Mouse (Mus musculus) MEL (cell line): ENCODE results near the gene Ntn5. TPM values are rescaled to one million over a fixed set of nuclear protein-coding genes. Genes with fewer than 3 reads are reported as not detected.

Experiments
- DNase-seq: peaks from one replicate; pipeline ENCODE4 v3.0.0; 2011; ENCODE audit warnings: low read depth, low spot score
- H3K27ac ChIP-seq: 2 replicates; pipeline ENCODE4 v1.5.1; 2012; ENCODE audit warnings: low read depth, mild to moderate bottlenecking, control low read depth, low read length, moderate library complexity; ENCODE audit not compliant: control insufficient read depth
- H3K27me3 ChIP-seq, 2 experiments: fragments of 150-350 bp in 1 of 2; sonication (generic) in 1 of 2; 2 replicates each; pipeline ENCODE4 v1.6.1; 2012; ENCODE audit warnings: low read length in 2 of 2, mild to moderate bottlenecking in 2 of 2, improper control_type of control experiment in 1 of 2, moderate library complexity in 1 of 2; ENCODE audit not compliant: insufficient read depth in 2 of 2, control insufficient read depth in 1 of 2
- H3K36me3 ChIP-seq, 2 experiments: 2 replicates each; pipeline ENCODE4 v1.6.1; 2012 to 2014; ENCODE audit warnings: low read length in 2 of 2, improper control_type of control experiment in 1 of 2, inconsistent platforms in 1 of 2, mild to moderate bottlenecking in 1 of 2; ENCODE audit not compliant: insufficient read depth in 2 of 2, control insufficient read depth in 1 of 2
- H3K4me1 ChIP-seq, 2 experiments: fragments of 150-350 bp in 1 of 2; sonication (generic) in 1 of 2; 2 replicates each; pipeline ENCODE4 v1.6.1; 2012; ENCODE audit warnings: low read length in 2 of 2, improper control_type of control experiment in 1 of 2, mild to moderate bottlenecking in 1 of 2; ENCODE audit not compliant: insufficient read depth in 2 of 2, control insufficient read depth in 1 of 2
- H3K4me3 ChIP-seq, 2 experiments: fragments of 150-350 bp in 1 of 2; sonication (generic) in 1 of 2; 2 replicates each; pipeline ENCODE4 v1.5.1; 2012; ENCODE audit warnings: low read depth in 2 of 2, low read length in 2 of 2, mild to moderate bottlenecking in 2 of 2, moderate library complexity in 2 of 2, control low read depth in 1 of 2, improper control_type of control experiment in 1 of 2; ENCODE audit not compliant: control insufficient read depth in 1 of 2, insufficient read depth in 1 of 2
- H3K79me2 ChIP-seq: 2 replicates; pipeline ENCODE4 v1.6.1; 2012; ENCODE audit warnings: mild to moderate bottlenecking, low read length, moderate library complexity; ENCODE audit not compliant: control insufficient read depth, poor library complexity, insufficient read depth
- H3K9ac ChIP-seq: 2 replicates; pipeline ENCODE4 v1.6.1; 2012; ENCODE audit warnings: low read depth, mild to moderate bottlenecking, control low read depth, low read length, moderate library complexity; ENCODE audit not compliant: control insufficient read depth, poor library complexity, severe bottlenecking
- H3K9me3 ChIP-seq: fragments of 150-350 bp; sonication (generic); replicated peaks from 2 replicates; pipeline ENCODE4 v1.6.1; 2012; ENCODE audit warnings: mild to moderate bottlenecking, low read length, improper control_type of control experiment, moderate library complexity; ENCODE audit not compliant: insufficient read depth
- CHD1 ChIP-seq: IDR thresholded peaks from 2 replicates; pipeline ENCODE4 v1.6.1; 2012; ENCODE audit warnings: low read depth, mild to moderate bottlenecking, inconsistent platforms, low read length, improper control_type of control experiment
- CTCF ChIP-seq, 3 experiments: IDR thresholded peaks in 2 of 3; conservative IDR thresholded peaks in 1 of 3; 2 replicates each; pipeline ENCODE4 v1.5.1; 2011 to 2012; ENCODE audit warnings: low read length in 3 of 3, low read depth in 2 of 3, mild to moderate bottlenecking in 2 of 3, improper control_type of control experiment in 1 of 3, inconsistent platforms in 1 of 3, mixed read lengths in 1 of 3, moderate library complexity in 1 of 3; ENCODE audit not compliant: control insufficient read depth in 1 of 3, insufficient read depth in 1 of 3, poor library complexity in 1 of 3, severe bottlenecking in 1 of 3
- ETS1 ChIP-seq: IDR thresholded peaks from 2 replicates; pipeline ENCODE4 v1.6.1; 2012; ENCODE audit warnings: low read depth, mild to moderate bottlenecking, inconsistent platforms, low read length, improper control_type of control experiment, moderate library complexity
- GABPA ChIP-seq: IDR thresholded peaks from 2 replicates; pipeline ENCODE4 v1.6.1; 2012; ENCODE audit warnings: low read depth, mild to moderate bottlenecking, inconsistent platforms, low read length, improper control_type of control experiment, moderate library complexity
- GATA1 ChIP-seq: IDR thresholded peaks from 2 replicates; pipeline ENCODE4 v1.6.1; 2011; ENCODE audit warnings: low read depth, low read length, improper control_type of control experiment
- JUND ChIP-seq: IDR thresholded peaks from 2 replicates; pipeline ENCODE4 v1.6.1; 2011; ENCODE audit warnings: low read depth, mild to moderate bottlenecking, improper control_type of control experiment, low read length
- KAT2A ChIP-seq: conservative IDR thresholded peaks from 2 replicates; pipeline ENCODE4 v1.6.1; 2012; ENCODE audit warnings: low read depth, low read length, improper control_type of control experiment, inconsistent platforms
- MEF2A ChIP-seq: IDR thresholded peaks from 2 replicates; pipeline ENCODE4 v1.6.1; 2014; ENCODE audit warnings: low read depth, mild to moderate bottlenecking, inconsistent platforms, low read length, improper control_type of control experiment; ENCODE audit not compliant: poor library complexity, insufficient replicate concordance, severe bottlenecking; ENCODE audit errors: extremely low read depth
- MYC ChIP-seq: IDR thresholded peaks from 2 replicates; pipeline ENCODE4 v1.6.1; 2011; ENCODE audit warnings: low read depth, mild to moderate bottlenecking, low read length, improper control_type of control experiment, moderate library complexity
- NELFE ChIP-seq: IDR thresholded peaks from 2 replicates; pipeline ENCODE4 v1.6.1; 2011; ENCODE audit warnings: low read depth, low read length, improper control_type of control experiment
- NRF1 ChIP-seq: IDR thresholded peaks from 2 replicates; pipeline ENCODE4 v1.6.1; 2014; ENCODE audit warnings: low read depth, mild to moderate bottlenecking, inconsistent platforms, low read length, improper control_type of control experiment, moderate library complexity; ENCODE audit not compliant: poor library complexity, insufficient read depth, severe bottlenecking
- POLR2A ChIP-seq, 2 experiments: IDR thresholded peaks; 2 replicates each; pipeline ENCODE4 v1.6.1; 2011 to 2012; ENCODE audit warnings: low read length in 2 of 2, mild to moderate bottlenecking in 2 of 2, control low read depth in 1 of 2, improper control_type of control experiment in 1 of 2, low read depth in 1 of 2, moderate library complexity in 1 of 2; ENCODE audit not compliant: control insufficient read depth in 1 of 2, insufficient read depth in 1 of 2, poor library complexity in 1 of 2
- POLR2AphosphoS5 ChIP-seq: IDR thresholded peaks from 2 replicates; pipeline ENCODE4 v1.6.1; 2012; ENCODE audit warnings: low read depth, borderline replicate concordance, mild to moderate bottlenecking, inconsistent platforms, low read length, moderate library complexity, mixed read lengths
- SMC3 ChIP-seq: IDR thresholded peaks from 2 replicates; pipeline ENCODE4 v1.6.1; 2011; ENCODE audit warnings: low read depth, low read length, improper control_type of control experiment
- TAL1 ChIP-seq: IDR thresholded peaks from 2 replicates; pipeline ENCODE4 v1.6.1; 2012; ENCODE audit warnings: mild to moderate bottlenecking, inconsistent platforms, low read length, moderate library complexity, mixed read lengths
- TCF12 ChIP-seq: IDR thresholded peaks from 2 replicates; pipeline ENCODE4 v1.6.1; 2014; ENCODE audit warnings: low read depth, mild to moderate bottlenecking, inconsistent platforms, low read length, improper control_type of control experiment, moderate library complexity
- ZKSCAN1 ChIP-seq: IDR thresholded peaks from 2 replicates; pipeline ENCODE4 v1.6.1; 2012; ENCODE audit warnings: low read depth, mild to moderate bottlenecking, inconsistent platforms, low read length, improper control_type of control experiment, moderate library complexity
- ZNF384 ChIP-seq: IDR thresholded peaks from 2 replicates; pipeline ENCODE4 v1.6.1; 2012; ENCODE audit warnings: low read depth, mild to moderate bottlenecking, inconsistent platforms, low read length, improper control_type of control experiment
- polyA plus RNA-seq, 2 experiments: library from polyadenylated mRNA; stranded (reverse) in 1 of 2; unstranded in 1 of 2; fragments of >175 nt in 1 of 2; fragments of >200 nt in 1 of 2; gene quantifications; 2 replicates each; pipeline versions ENCODE4 v1.2.1 to v1.2.4; 2012; ENCODE audit warnings: low replicate concordance in 2 of 2, low read depth in 1 of 2; ENCODE audit not compliant: insufficient read length in 2 of 2, insufficient read depth in 1 of 2, missing spikeins in 1 of 2
- total RNA-seq: library from RNA; depleted of rRNA; stranded (reverse); fragments of 300-350 nt; gene quantifications from 2 replicates; pipeline ENCODE4 v1.2.3, GENCODE M21; 2012

Gene Ntn5
- total and polyA plus RNA-seq, 3 experiments = 0.13 TPM; not detected in 2

GRCm38 (mm10) chr7:45717918-45718297 is 34.1 kb downstream of the Ntn5 start, which contains the start of gene Sphk2 (continued):
- TF ChIP-seq CHD1 (no peak), POLR2A (IDR thresholded peaks at IDR 0.05; ENCODE audit: control insufficient read depth in 1 of 2, insufficient read depth in 1 of 2, low read depth in 1 of 2, low read length in 2 of 2, poor library complexity in 1 of 2) (peak; percentile 84 to 96)

- peak overlapping the region; percentile 69 to 73 for H3K4me3 ChIP-seq
- H3K4me1 ChIP-seq = peaks cover 0 to 5% of the 10 kb centered on the region in 2 experiments; a peak in 1 of 4 replicates
- no peak for DNase-seq
- H3K36me3 ChIP-seq = peaks cover 2% of the 10 kb centered on the region in 2 experiments; a peak in 3 of 4 replicates
- H3K9ac ChIP-seq = peak overlapping the region; percentile 87
- peaks cover 48% of the 10 kb centered on the region for H3K79me2 ChIP-seq
- no peaks in the 10 kb centered on the region for H3K9me3 ChIP-seq
- peak overlapping the region; percentile 59 for H3K27ac ChIP-seq
- TF ChIP-seq ZKSCAN1 = no peak
- peak in 1 of 2 experiments; percentile 4; a peak in 1 of 4 replicates for TF ChIP-seq POLR2A (IDR thresholded peaks at IDR 0.05; ENCODE audit: control insufficient read depth in 1 of 2, insufficient read depth in 1 of 2, low read depth in 1 of 2, low read length in 2 of 2, poor library complexity in 1 of 2)
- no peaks in the 10 kb centered on the region for H3K27me3 ChIP-seq
Observed at GRCm38 (mm10) chr7:45718331-45718730, 34.5 kb downstream of the Ntn5 start.

DNA sequence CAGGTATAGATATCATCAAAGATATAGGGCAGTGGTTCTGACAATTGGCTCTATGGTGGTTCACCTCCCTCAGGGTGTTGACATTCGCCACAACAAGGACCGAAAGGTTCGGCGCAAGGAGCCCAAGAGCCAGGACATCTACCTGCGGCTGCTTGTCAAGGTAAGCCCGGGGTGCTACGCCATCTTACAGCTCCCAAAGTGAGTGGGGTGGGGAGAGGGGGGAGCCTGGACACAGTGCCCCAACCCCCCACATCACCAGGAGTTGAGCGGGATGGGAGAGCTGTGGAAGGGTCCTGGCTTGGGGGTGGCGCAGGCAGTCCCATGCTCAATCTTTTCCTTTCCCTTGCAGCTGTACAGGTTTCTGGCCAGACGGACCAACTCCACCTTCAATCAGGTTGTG is 35.4 kb downstream of the Ntn5 start:
- Histone ChIP-seq H3K27ac (peak overlapping the region; percentile 59), H3K9me3 (no peaks in the 10 kb centered on the region), H3K79me2 (peaks cover 48% of the 10 kb centered on the region), H3K36me3 (peaks cover 2% of the 10 kb centered on the region in 2 experiments; a peak in 3 of 4 replicates), H3K4me1 (peaks cover 0 to 5% of the 10 kb centered on the region in 2 experiments; a peak in 1 of 4 replicates), H3K27me3 (no peaks in the 10 kb centered on the region), H3K9ac (peak overlapping the region; percentile 87), H3K4me3 (peak overlapping the region; percentile 69 to 73)
- TF ChIP-seq MYC = no peak
- no peak for TF ChIP-seq ETS1
- 0 out of 4 replicates have a peak, but pooled peaks of 1 of the 2 experiments have one; percentile 6 for TF ChIP-seq POLR2A (IDR thresholded peaks at IDR 0.05; ENCODE audit: control insufficient read depth in 1 of 2, insufficient read depth in 1 of 2, low read depth in 1 of 2, low read length in 2 of 2, poor library complexity in 1 of 2)
- TF ChIP-seq NELFE = no peak
- peak; percentile 35 for DNase-seq

DNA sequence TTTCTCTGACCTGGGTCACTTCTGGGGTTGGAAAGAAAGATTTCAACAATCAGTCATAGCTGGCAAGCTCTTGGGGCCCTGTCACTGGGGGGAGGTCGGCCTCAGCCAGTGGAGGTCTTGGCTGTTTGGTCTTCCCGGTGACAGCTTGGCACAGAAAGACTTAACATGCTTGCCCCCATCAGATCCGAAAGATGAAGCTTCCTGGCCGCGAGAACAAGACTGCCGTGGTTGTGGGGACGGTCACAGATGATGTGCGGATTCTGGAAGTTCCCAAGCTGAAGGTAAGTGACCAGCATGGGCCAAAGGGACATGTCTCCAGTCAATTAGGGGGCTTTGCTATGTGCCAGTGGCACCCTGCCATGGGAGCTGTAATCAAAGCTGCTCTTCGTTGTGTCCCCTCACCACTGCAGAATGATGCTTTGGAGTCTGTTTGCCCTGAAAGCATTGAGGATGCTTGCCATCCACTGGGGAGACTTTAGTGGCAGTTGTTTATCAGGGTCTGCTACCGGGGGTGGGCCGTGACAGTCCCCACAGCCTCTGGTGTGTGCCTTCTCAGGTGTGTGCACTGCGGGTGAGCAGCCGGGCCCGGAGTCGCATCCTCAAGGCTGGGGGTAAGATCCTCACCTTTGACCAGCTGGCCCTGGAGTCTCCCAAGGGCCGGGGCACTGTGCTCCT is 36.1 kb downstream of the Ntn5 start:
- Histone ChIP-seq H3K79me2 (peaks cover 42% of the 10 kb centered on the region), H3K4me3 (peak overlapping the region; percentile 9 to 69; a peak in 2 of 4 replicates), H3K4me1 (peaks cover 0 to 5% of the 10 kb centered on the region in 2 experiments; a peak in 1 of 4 replicates), H3K9ac (peak overlapping the region; percentile 87), H3K27ac (0 out of 2 replicates have a peak overlapping the region, but pooled peaks have one; percentile 9), H3K9me3 (no peaks in the 10 kb centered on the region), H3K36me3 (peaks cover 2% of the 10 kb centered on the region in 2 experiments; a peak in 3 of 4 replicates), H3K27me3 (no peaks in the 10 kb centered on the region)
- DNase-seq = peak; percentile 22
- TF ChIP-seq CTCF (IDR thresholded peaks at IDR 0.05 in 2 of 3, conservative IDR thresholded peaks at IDR 0.05 in 1 of 3; ENCODE audit: control insufficient read depth in 1 of 3, insufficient read depth in 1 of 3, low read depth in 2 of 3, low read length in 3 of 3, poor library complexity in 1 of 3, severe bottlenecking in 1 of 3) (no peak), POLR2AphosphoS5 (no peak), MEF2A (no peak), JUND (no peak), POLR2A (IDR thresholded peaks at IDR 0.05; ENCODE audit: control insufficient read depth in 1 of 2, insufficient read depth in 1 of 2, low read depth in 1 of 2, low read length in 2 of 2, poor library complexity in 1 of 2) (no peak), GABPA (no peak), ETS1 (no peak), NRF1 (no peak), ZKSCAN1 (no peak), GATA1 (no peak), TCF12 (no peak), MYC (no peak), SMC3 (no peak), ZNF384 (no peak), KAT2A (no peak), TAL1 (no peak)
